Mouse (Mus musculus): ENCODE measurements around the gene Qprt.

Qprt gene

GRCm38 (mm10) chr7:127065538-127065937 is 56.5 kb downstream of the Qprt start:
- CTCF ChIA-PET = interaction anchor here in 3 of 4 experiments (0.5 to 0.9 kb wide), 4 partner anchors 38 to 127 kb away, joined by 3 to 4 read pairs (median 4); no protein-coding TSS in a partner anchor

More at GRCm38 (mm10) chr7:127065538-127065937, 56.5 kb downstream of the Qprt start:
- POLR2A ChIA-PET = interaction anchor here in 1 of 4 experiments (0.6 kb wide), 1 partner anchor 405 kb away, joined by 4 read pairs; no protein-coding TSS in a partner anchor

Data from embryonic stem cell, embryonic (primary cell).